Mouse (Mus musculus) thymus, postnatal 25 days (tissue): ENCODE results near the gene Cfap77.
"Not testable (repeated sequence)": the region's sequence is repeated elsewhere in the genome, so short reads cannot be mapped to it uniquely, and the experiment has no call there.

Source experiments
- DNase-seq: peaks from one replicate; pipeline ENCODE4 v3.0.0; 2022

Cfap77 gene

DNA sequence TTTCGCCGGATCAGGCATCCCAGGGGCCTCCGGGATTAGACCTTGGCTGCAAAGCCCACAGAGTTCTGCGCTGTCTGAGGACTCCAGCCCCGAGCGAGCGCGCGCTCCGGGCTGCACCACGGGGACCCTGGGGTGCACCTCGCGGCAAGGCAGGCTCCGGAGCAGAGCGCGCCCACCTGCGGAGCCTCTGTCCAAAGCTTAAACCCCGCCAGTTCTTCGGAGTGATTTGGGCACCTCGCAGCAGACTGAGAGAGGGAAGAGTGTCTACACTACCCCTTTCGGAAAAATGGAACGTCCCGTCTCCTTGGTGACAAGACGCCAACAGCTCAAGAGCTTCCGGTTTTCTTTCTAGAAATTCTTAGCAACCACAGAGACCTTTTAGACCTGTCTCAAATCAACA, at the start of gene Cfap77:
Gene Cfap77, minus strand, starts transcription at position 76 of the 400 bp plus-strand sequence.
- DNase-seq, result peak; percentile 79

GRCm38 (mm10) chr2:29102416-29103377, 47.8 kb upstream of the Cfap77 start:
- not testable (repeated sequence) for DNase-seq

DNA sequence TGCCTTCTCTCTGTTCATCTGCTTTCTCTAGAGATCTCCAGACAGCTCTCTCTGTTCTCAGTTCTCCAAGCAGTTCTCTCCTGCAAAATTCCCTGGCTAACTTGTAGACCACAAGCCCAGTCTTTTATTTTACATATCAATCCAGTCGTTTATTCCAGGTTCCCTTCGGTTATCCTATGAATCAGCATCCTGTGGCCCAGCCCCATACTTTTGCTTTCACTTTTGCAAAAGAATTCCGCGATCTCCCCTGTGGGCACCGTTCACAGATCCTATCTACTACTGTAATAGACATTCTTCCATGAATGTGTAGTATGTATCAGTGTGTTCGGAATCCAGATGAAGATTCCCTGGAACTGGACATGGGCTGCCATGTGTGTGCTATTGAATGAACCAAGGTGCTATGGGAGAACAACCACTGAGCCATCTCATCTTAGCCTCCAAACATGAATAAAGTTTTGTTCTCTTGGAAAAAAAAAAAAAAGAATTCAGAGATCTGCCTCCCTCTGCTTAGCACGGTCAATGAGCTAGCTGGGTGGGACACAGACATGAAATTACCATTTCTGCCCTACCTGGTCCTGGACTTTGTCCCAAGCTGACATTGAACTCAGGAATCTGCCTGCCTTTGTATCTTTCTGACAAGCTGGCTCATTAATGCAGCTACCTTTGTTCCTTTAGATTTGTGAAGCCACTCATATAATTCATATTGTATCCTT, 46.1 kb upstream of the Cfap77 start:
- no peak for DNase-seq

DNA sequence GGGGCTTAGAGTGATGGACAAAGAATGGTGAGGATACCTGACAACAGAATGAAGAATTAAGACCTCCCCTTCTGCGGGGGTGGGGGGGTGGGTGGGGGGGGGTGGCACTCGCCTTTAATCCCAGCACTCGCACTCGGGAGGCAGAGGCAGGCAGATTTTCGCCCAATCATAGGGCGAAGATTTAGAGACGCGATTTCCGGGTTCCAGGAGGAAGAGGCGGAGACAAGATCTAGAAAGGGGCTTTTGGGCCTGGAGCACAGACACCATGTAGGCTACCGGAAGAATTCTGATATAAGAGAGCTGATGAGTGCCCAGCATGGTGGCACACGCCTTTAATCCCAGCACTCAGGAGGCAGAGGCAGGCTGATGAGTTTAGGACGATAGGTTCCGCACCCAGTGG, 44.8 kb upstream of the Cfap77 start:
- no peak for DNase-seq

GRCm38 (mm10) chr2:29098786-29099185, 43.9 kb upstream of the Cfap77 start:
- no peak for DNase-seq

DNA sequence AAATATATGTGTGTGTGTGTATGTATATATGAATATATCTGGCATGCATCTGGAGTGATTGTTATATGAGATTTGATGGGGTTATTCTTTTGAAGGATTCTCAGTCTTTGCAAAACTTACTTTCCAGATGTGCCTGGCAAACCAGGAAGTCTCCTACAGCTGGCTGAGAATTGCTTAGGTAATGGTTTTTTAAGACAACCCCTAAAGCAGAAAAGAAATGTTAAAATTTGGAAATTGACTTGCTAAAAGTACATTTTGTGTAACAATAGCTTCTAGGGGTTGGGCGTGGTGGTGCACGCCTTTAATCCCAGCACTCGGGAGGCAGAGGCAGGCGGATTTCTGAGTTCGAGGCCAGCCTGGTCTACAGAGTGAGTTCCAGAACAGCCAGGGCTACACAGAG, 43.1 kb upstream of the Cfap77 start:
- DNase-seq, result not testable (repeated sequence)

DNA sequence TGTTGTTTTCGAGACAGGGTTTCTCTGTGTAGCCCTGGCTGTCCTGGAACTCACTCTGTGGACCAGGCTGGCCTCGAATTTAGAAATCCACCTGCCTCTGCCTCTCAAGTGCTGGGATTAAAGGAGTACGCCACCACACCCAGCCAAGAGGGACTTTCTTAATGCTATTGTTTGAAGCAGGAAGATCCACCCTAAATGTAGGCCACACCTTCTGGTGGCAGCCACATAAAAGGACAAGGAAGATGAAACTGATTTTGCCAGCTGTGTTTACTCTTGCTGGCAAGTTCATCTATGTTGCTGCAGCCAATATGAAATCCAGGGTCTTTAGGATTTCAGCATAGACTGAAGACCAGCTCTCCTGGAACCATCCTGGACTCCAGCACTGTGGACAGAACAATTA, 42.6 kb upstream of the Cfap77 start:
- peak; percentile 63 for DNase-seq

DNA sequence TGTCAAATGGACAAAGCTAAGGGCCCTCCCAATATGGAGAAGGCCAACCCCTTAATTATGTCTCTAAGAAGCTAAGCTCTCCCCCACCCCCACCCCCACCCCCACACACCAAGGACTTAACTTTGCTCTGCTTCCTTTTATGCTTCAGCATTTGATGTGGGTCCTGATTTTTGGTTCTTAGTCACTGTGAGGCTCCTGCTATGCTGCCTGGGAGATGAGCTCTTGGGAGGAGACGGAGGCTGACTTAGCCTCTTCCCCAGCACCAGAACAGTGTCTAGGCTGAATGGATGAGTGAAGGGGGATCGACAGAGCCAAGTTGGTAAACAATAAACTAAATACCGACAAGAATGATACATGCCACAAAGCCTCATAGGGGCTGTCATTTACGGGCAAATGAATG, 41.9 kb upstream of the Cfap77 start:
- DNase-seq, result peak; percentile 27

- peak; percentile 17 for DNase-seq
Measured at GRCm38 (mm10) chr2:29095674-29096073, 40.8 kb upstream of the Cfap77 start.

DNA sequence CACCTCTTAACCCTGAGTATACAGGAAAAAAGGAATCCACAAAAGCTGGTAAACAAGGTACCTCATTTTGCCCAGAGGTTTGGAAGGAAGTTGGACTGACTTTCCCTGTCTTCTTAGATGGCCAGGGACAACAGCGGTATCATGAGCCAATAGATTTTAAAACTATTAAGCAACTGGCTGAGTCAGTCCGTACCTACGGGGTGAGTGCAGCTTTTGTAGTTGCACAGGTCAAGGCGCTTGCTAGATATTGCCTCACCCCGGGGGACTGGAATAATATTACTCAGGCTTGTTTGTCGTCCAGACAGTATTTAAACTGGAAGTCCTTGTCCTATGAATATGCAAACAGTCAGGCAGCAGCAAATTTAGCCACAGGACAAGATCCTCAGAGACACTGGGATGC, 34.4 kb upstream of the Cfap77 start:
- DNase-seq, result not testable (repeated sequence)

DNA sequence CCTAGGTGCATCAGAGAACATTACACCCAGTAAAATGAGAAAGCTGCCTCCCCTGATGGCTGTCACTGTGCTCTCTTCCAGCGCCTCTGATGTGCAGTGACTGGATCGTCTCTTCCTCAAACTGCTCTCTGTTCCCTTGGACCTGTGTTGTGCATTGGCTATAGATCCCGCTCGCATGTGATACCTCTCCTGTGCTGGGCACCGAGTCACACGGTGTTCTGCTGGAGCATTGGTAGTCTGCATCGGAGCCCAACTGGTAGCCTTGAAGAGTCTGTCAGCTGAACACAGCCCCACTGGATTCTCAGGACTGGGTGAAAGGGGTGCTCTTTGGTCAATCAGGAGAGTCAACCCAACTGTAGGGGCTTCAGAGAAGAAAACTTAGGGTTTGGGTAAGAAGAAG, 31.2 kb upstream of the Cfap77 start:
- no peak for DNase-seq

- no peak for DNase-seq
Measured at GRCm38 (mm10) chr2:29081965-29082364, 27.1 kb upstream of the Cfap77 start.

DNA sequence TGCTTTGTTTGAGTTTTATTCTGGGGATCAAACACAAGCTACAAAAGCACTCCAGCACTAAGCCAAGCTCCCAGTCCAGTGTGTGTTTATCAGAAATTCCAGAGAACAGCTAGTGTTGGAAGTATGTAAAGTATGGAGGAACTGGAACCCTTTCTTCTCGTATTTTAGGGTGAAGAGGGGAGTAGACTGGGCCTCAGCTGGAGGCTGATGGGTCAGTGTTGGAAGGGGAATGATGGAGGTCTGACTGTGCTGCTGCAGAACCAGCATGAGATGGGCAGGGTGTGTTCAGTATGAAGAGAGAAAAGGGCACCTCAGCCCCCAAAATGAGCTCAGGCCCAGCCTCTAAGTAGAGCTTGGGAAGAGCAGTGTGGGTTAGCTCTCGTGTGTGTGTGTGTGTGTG, 21.4 kb upstream of the Cfap77 start:
- DNase-seq, result no peak

DNA sequence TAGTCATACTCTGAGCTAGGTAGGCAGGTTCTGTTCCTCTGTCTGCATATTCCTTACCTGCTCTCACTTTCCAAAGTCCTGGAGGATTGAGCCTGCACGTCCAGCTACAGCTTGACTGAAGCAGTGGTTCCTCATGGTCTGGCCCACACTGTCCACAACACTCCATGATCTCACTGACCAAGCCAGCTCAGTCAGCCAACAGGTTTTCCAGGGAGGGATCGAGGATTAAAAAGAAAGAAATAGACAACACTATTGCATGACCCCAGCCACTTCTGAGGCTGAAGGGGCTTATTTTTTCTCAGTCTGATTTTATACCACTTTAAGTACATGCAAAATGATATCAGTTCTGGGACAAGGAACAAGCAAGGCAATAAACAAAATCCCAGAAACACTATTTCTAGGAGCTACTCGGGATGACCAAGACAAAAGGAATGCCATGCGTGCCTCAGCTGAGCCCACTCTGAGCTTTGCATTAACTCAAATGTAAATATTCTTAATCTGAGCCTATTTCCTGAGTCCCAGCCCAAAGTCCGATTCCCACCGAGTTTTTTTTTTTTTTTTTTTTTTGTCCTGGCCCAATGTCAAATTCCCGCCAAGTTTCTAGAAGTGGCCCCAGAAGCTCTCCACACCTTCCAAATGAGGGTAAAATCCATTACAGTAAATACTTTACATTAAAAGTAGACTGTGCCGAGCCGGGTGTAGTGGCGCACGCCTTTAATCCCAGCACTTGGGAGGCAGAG, 20.6 kb upstream of the Cfap77 start:
- no peak for DNase-seq

- no peak for DNase-seq
Measured at GRCm38 (mm10) chr2:29074676-29075075, 19.8 kb upstream of the Cfap77 start.

DNA sequence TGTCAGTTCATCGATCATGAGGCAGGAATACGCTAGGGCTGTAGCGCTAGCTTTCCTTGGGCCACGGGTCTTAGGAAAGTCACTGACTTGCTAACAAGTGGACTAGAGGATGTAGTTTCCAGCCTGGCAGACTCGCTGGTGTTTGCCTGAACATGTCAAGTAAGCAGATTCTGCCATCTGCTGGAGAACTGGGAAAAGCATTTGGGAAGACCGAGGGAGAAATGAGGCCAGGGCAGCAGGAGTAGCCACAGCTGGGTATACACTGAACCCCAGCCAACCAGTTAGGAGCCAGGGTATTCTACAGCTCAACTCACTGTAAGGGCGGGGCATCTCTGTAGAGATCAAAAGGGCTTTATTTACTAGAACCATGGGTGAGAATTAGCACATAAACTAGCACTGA, 11.5 kb upstream of the Cfap77 start:
- DNase-seq, result no peak

GRCm38 (mm10) chr2:29065796-29066195, 10.9 kb upstream of the Cfap77 start:
- DNase-seq, result no peak

- peak; percentile 88 for DNase-seq
Measured at GRCm38 (mm10) chr2:29060135-29060597, 5.3 kb upstream of the Cfap77 start, which contains the start of gene Ttf1. Gene Ttf1, plus strand, starts transcription at chr2:29060262.

DNA sequence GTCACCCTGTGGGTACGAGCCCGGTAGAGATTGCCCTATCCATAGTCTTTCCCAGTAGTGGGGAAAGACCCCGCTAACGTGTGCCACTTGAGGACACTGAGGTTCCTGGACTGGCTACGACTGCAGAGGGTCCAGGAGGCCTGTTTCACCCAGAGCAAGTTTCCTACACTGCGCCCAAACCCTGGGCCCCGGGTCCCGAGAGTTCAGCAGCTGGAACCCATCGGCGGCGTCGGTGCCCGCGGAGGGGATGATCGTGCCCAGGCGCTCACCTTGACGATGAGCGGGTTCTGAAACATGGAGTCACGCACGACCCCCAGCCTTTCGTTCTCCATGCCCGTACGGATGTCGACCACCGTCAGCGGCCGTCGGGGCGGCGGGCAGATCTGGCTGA, 326 bp downstream of the Cfap77 start:
- no peak for DNase-seq

- peak; percentile 70 for DNase-seq
Measured at GRCm38 (mm10) chr2:29053802-29054544, 893 bp downstream of the Cfap77 start.

DNA sequence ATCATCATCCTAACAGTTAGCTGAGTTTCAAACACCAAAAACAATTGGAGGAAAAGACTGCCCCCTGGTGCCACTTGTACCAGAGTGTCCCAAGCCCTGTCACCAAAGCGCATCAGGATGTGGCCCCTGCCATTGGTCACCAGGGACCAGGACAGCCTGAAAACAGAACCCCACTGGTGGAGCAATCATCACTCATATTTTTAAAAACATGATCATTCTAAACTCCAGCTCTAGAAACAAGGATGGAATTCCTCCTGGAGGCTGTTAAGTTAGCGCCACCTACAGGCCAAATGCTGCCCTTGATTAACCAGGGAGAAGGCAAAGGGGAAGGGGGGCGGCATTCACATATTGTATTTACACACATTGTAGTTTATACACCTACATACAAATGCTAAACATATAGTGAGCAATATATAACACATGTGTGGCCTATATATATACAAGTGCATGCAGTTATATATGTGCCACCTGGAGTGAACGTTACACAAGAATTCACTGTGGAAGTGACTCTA, 1.9 kb downstream of the Cfap77 start:
- DNase-seq, result peak; percentile 68

DNA sequence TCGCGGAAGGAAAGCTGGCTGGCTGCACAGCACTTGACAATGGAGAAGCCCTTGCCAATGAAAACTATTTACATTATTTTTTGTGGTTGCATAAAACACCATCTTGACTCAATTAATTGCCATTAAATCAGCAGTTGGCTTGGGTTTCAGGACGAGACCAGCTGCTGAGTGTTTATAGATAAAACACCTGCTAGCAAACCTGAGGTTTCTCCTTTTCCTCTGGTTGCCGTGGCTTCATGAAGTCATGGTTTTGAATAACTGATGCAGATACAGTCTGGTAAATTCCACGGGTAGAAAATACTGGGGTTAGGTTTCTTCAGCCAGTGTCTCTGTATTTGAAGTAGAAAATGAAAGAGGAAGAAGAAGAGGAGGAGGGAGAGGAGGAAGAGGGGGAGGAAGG, 2.9 kb downstream of the Cfap77 start:
- DNase-seq, result no peak
